Mouse (Mus musculus): ENCODE data around the gene Sc5d. TPM values are rescaled to one million over a fixed set of nuclear protein-coding genes. Genes with fewer than 3 reads are reported as not detected.

Gene Sc5d
- polyA plus RNA-seq (2014; fragmentation: Nextera tagmentation; extraction: Ambion mirVana) = 74.4 and 80.7 TPM in 2 replicates

DNA sequence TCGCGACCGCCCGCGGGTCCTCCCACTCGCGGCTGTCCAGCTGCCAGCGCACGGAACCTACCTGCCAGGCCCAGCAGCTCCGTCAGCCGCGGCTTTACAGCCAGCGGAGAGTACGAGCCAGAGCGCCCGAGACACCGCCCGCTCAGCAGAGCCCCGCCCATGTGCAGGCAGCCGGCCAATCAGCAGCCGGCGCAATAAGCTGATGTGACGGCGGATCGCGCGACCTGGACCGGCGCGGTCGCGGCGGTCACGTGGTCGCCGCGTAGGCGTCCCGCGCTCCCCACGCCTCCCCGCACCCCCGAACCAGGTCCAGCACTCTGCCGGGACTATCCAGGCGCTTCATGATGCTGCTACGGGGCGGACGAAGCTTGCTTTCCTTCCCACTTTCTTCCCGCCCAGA lies at the start of gene Sc5d:
TSS of gene Sc5d (minus strand) at position 112 of the 400 bp plus-strand sequence.
- Histone ChIP-seq H3K4me2 (ENCODE audit: low read depth, low read length, severe bottlenecking) (peak within 1 kb of the TSS; percentile 75), H3K4me1 (replicated peaks; ENCODE audit: control insufficient read depth, insufficient read depth, low read length) (peaks cover 4% of the 10 kb centered on the region; the same call in 1 of the 2 replicates), H3K27ac (ENCODE audit: low read depth, low read length) (peak within 1 kb of the TSS; percentile 62), H3K36me3 (ENCODE audit: control insufficient read depth, insufficient read depth, low read length) (peaks cover 2% of the 10 kb centered on the region; the same call in 1 of the 2 replicates), H3K4me3 (ENCODE audit: low read depth, low read length) (peak within 1 kb of the TSS; percentile 79), H3K27me3 (ENCODE audit: control insufficient read depth, insufficient read depth, low read length) (no peaks in the 10 kb centered on the region), H3K9me3 (ENCODE audit: control insufficient read depth, low read length) (no peaks in the 10 kb centered on the region), H3K9ac (ENCODE audit: low read length) (peak within 1 kb of the TSS; percentile 79)
- ATAC-seq (replicated peaks; ENCODE audit: low FRiP score) = peak; percentile 100
- WGBS = 1% methylated on average over 49 of the region's 49 CpGs
- DNase-seq (ENCODE audit: low spot score) = peak; percentile 96

DNA sequence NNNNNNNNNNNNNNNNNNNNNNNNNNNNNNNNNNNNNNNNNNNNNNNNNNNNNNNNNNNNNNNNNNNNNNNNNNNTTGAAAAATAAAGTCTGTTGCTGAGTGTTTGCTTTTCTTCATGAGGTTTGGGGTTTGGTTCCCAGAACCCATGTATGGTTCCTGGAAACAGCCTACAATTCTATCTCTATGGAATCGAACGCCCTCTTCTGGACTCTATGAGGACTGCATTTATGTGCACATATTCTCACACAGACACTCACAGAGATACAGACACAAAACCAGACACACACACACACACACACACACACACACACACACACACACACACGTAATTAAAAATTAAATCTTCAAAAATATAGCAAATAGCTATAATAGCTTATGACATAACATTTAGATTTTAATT lies 47.3 kb upstream of the Sc5d start:
- no peaks in the 10 kb centered on the region for H3K4me1 ChIP-seq (replicated peaks; ENCODE audit: control insufficient read depth, insufficient read depth, low read length)
- no peaks in the 10 kb centered on the region for H3K9me3 ChIP-seq (ENCODE audit: control insufficient read depth, low read length)
- H3K4me3 ChIP-seq (ENCODE audit: low read depth, low read length) = no peak overlapping the region
- no peak overlapping the region for H3K4me2 ChIP-seq (ENCODE audit: low read depth, low read length, severe bottlenecking)
- no peak overlapping the region for H3K27ac ChIP-seq (ENCODE audit: low read depth, low read length)
- no peak overlapping the region for H3K9ac ChIP-seq (ENCODE audit: low read length)
- no peaks in the 10 kb centered on the region for H3K27me3 ChIP-seq (ENCODE audit: control insufficient read depth, insufficient read depth, low read length)
- 85% methylated on average over 3 of the region's 3 CpGs for WGBS
- no peaks in the 10 kb centered on the region for H3K36me3 ChIP-seq (ENCODE audit: control insufficient read depth, insufficient read depth, low read length)
- ATAC-seq (replicated peaks; ENCODE audit: low FRiP score) (no peak), DNase-seq (ENCODE audit: low spot score) (no peak)

DNA sequence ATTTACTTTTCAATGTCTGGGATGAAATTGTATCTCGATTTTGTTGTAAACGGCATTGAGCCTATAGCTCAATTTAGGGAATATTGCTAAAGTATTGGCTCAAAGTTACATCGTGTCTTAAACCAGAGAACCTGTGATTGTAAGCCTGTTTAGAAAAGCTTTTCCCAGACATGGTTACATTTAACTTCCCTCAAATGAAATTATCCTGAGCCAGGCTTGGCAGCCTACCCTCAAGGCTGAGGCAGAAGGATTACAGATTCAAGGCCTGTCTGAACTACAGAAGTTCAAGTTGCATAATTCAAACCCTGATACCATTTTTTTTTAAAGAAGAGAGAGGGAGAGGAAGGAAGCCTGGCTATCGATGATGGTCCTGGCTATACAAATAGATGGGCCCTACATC lies 39.8 kb upstream of the Sc5d start:
- Histone ChIP-seq H3K27me3 (ENCODE audit: control insufficient read depth, insufficient read depth, low read length) (no peaks in the 10 kb centered on the region), H3K27ac (ENCODE audit: low read depth, low read length) (no peak overlapping the region), H3K9ac (ENCODE audit: low read length) (no peak overlapping the region), H3K9me3 (ENCODE audit: control insufficient read depth, low read length) (no peaks in the 10 kb centered on the region), H3K4me2 (ENCODE audit: low read depth, low read length, severe bottlenecking) (no peak overlapping the region), H3K4me1 (replicated peaks; ENCODE audit: control insufficient read depth, insufficient read depth, low read length) (no peaks in the 10 kb centered on the region), H3K36me3 (ENCODE audit: control insufficient read depth, insufficient read depth, low read length) (no peaks in the 10 kb centered on the region), H3K4me3 (ENCODE audit: low read depth, low read length) (no peak overlapping the region)
- DNase-seq (ENCODE audit: low spot score) (no peak), ATAC-seq (replicated peaks; ENCODE audit: low FRiP score) (no peak)
- WGBS = 94% methylated on average over 4 of the region's 4 CpGs

DNA sequence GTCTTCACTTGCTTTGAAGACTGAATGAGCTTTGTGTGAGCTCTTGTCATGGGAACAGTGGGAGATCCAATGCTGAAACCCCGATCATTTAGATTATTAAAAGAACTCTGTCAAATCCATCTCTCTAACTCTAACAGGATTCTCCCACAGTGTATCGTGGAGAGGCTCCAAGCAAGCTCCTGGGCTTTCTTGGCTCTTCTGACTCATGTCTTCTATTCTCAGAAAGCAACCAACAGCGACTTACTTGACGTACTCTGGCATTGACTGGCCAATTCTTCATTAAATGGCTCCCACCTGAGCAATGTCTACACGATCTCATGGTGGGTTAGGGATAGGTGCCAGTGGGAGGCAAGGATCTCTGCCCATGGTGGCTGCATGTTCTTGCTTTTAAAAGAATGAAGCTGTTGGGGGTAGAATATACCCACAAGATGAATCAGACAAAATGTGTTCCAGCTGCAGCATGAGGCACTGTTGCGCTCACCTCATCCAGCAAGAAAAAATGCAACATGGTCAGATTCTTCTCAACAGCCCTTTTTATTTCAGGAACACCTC lies 37.1 kb upstream of the Sc5d start:
- DNase-seq (ENCODE audit: low spot score) (no peak), ATAC-seq (replicated peaks; ENCODE audit: low FRiP score) (no peak)
- Histone ChIP-seq H3K9me3 (ENCODE audit: control insufficient read depth, low read length) (no peaks in the 10 kb centered on the region), H3K36me3 (ENCODE audit: control insufficient read depth, insufficient read depth, low read length) (no peaks in the 10 kb centered on the region), H3K4me2 (ENCODE audit: low read depth, low read length, severe bottlenecking) (no peak overlapping the region), H3K4me3 (ENCODE audit: low read depth, low read length) (no peak overlapping the region), H3K9ac (ENCODE audit: low read length) (no peak overlapping the region), H3K4me1 (replicated peaks; ENCODE audit: control insufficient read depth, insufficient read depth, low read length) (no peaks in the 10 kb centered on the region), H3K27me3 (ENCODE audit: control insufficient read depth, insufficient read depth, low read length) (no peaks in the 10 kb centered on the region), H3K27ac (ENCODE audit: low read depth, low read length) (no peak overlapping the region)
- 87% methylated on average over 6 of the region's 6 CpGs for WGBS

DNA sequence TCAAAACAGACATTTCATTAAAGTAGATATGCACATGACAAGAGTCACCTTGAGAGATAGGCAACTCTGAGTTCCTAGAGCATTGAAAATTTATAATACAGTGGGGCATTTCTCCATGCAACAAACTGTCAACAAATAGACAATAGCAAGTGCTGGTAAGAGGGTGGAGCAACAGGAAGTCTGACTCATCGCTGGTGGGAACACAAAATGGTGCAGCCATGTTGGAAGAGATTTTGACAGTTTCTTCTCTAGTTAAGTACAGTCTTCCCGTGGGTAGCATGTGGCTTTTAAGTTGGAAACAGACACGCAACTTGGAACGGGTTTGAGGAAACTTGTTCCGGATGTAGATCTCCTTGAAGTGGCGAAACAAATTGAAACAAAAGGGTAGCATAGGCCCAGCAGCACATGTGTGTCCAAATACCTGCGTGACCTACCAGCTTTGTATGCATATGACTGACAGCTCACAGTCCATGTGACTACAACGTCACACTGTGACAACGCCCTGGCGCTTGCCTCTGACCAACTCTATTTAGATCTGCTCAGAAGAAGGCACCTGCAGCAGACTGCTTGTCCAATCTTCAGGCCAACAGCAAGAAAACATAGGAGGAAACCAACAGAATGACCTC lies 32.4 kb upstream of the Sc5d start:
- 91% methylated on average over 10 of the region's 10 CpGs for WGBS

DNA sequence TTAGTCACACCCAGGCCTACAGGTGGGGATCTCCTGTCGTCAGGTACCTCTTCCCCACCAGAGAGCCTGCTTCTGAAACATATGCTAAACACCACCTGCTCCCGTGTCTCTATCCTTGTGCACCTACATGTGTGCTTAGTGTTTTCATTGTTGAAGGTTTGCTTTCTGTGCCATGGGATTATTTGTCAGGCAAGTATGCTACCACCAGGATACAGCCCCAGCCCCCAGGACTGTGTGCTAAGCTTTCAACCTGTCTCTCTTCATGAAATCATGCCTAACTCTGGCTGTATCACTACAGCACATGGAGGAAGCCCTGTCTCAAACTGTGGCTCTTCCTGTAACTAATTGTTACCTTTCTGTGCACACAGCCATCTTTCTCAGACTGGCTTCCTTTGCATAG lies 30.1 kb upstream of the Sc5d start:
- no peak for DNase-seq (ENCODE audit: low spot score)
- no peaks in the 10 kb centered on the region for H3K9me3 ChIP-seq (ENCODE audit: control insufficient read depth, low read length)
- no peak overlapping the region for H3K9ac ChIP-seq (ENCODE audit: low read length)
- 76% methylated on average over 2 of the region's 2 CpGs for WGBS
- H3K27ac ChIP-seq (ENCODE audit: low read depth, low read length) = no peak overlapping the region
- H3K4me2 ChIP-seq (ENCODE audit: low read depth, low read length, severe bottlenecking) = no peak overlapping the region
- no peak for ATAC-seq (replicated peaks; ENCODE audit: low FRiP score)
- H3K4me1 ChIP-seq (replicated peaks; ENCODE audit: control insufficient read depth, insufficient read depth, low read length) = no peaks in the 10 kb centered on the region
- no peaks in the 10 kb centered on the region for H3K27me3 ChIP-seq (ENCODE audit: control insufficient read depth, insufficient read depth, low read length)
- no peak overlapping the region for H3K4me3 ChIP-seq (ENCODE audit: low read depth, low read length)
- no peaks in the 10 kb centered on the region for H3K36me3 ChIP-seq (ENCODE audit: control insufficient read depth, insufficient read depth, low read length)

More for the DNA sequence above, 32.4 kb upstream of the Sc5d start:
- no peaks in the 10 kb centered on the region for H3K27me3 ChIP-seq (ENCODE audit: control insufficient read depth, insufficient read depth, low read length)
- H3K4me2 ChIP-seq (ENCODE audit: low read depth, low read length, severe bottlenecking) = no peak overlapping the region
- H3K9me3 ChIP-seq (ENCODE audit: control insufficient read depth, low read length) = no peaks in the 10 kb centered on the region
- no peaks in the 10 kb centered on the region for H3K4me1 ChIP-seq (replicated peaks; ENCODE audit: control insufficient read depth, insufficient read depth, low read length)
- no peak overlapping the region for H3K27ac ChIP-seq (ENCODE audit: low read depth, low read length)
- H3K4me3 ChIP-seq (ENCODE audit: low read depth, low read length) = no peak overlapping the region
- ATAC-seq (replicated peaks; ENCODE audit: low FRiP score) (no peak), DNase-seq (ENCODE audit: low spot score) (no peak)
- no peak overlapping the region for H3K9ac ChIP-seq (ENCODE audit: low read length)
- H3K36me3 ChIP-seq (ENCODE audit: control insufficient read depth, insufficient read depth, low read length) = no peaks in the 10 kb centered on the region

DNA sequence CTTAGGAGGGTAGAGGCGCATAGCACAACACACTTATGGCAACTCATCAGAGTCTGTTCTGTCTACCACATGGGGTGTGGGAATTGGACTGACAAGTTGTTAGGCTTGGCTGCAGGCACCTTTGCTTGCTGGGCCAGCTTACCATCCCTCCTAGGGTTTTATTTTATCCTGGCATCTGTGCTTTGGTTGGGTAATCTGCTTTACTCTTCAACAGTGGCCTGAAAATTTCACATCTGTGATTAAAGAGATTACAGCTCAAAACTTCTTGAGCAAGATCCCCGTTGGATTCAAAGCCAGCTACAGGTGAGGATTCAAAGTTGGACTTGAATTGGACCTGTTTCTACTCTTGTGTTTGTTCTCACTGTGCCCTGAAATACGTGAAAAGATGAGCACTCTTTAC lies 29.5 kb upstream of the Sc5d start:
- Histone ChIP-seq H3K4me2 (ENCODE audit: low read depth, low read length, severe bottlenecking) (no peak overlapping the region), H3K9me3 (ENCODE audit: control insufficient read depth, low read length) (no peaks in the 10 kb centered on the region), H3K27ac (ENCODE audit: low read depth, low read length) (no peak overlapping the region), H3K4me1 (replicated peaks; ENCODE audit: control insufficient read depth, insufficient read depth, low read length) (no peaks in the 10 kb centered on the region), H3K9ac (ENCODE audit: low read length) (no peak overlapping the region), H3K27me3 (ENCODE audit: control insufficient read depth, insufficient read depth, low read length) (no peaks in the 10 kb centered on the region), H3K36me3 (ENCODE audit: control insufficient read depth, insufficient read depth, low read length) (no peaks in the 10 kb centered on the region), H3K4me3 (ENCODE audit: low read depth, low read length) (no peak overlapping the region)
- ATAC-seq (replicated peaks; ENCODE audit: low FRiP score) (no peak), DNase-seq (ENCODE audit: low spot score) (no peak)
- WGBS = 79% methylated on average over 3 of the region's 3 CpGs

DNA sequence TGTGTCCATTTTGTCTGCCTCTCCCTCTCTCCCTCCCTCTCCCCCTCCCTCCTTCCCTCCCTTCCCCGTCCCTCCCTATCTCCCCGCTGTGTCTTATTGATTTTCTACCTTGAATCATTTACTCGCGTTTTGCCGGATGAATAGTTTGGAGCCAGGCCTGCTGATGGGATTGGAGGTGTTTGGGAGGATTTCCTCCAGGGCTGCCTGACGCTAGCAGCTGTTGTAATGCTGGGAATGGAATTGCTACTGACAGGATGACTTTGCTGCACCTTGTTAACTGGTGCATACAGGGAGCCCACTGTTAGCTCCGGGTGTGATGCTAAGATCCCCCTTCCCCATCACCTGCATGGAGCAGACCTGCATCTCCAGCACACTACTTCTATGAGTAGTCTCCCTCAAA lies 29.0 kb upstream of the Sc5d start:
- 33% methylated on average over 7 of the region's 7 CpGs for WGBS
- no peak overlapping the region for H3K27ac ChIP-seq (ENCODE audit: low read depth, low read length)
- H3K4me2 ChIP-seq (ENCODE audit: low read depth, low read length, severe bottlenecking) = no peak overlapping the region

DNA sequence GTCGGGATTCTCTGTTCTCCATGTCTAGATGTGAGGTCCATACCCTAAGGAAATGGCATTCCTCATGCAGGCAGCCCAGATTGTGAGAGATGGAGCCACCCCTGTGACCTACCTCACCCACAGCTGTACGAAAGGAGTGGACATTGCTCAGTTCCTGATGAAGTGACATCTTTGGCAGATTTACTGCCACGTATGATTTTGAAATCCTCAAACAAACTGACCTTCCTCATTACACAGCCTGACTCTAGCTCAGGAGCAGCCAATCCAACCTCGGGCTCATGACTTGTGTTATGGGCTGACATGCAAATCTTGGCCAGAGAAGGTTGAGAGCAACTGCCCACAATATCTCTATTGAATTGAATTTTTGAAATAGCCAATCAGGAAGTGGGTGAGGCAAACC lies 15.6 kb upstream of the Sc5d start:
- Histone ChIP-seq H3K27ac (ENCODE audit: low read depth, low read length) (no peak overlapping the region), H3K9me3 (ENCODE audit: control insufficient read depth, low read length) (no peaks in the 10 kb centered on the region), H3K9ac (ENCODE audit: low read length) (no peak overlapping the region), H3K27me3 (ENCODE audit: control insufficient read depth, insufficient read depth, low read length) (no peaks in the 10 kb centered on the region), H3K4me2 (ENCODE audit: low read depth, low read length, severe bottlenecking) (no peak overlapping the region), H3K36me3 (ENCODE audit: control insufficient read depth, insufficient read depth, low read length) (no peaks in the 10 kb centered on the region), H3K4me1 (replicated peaks; ENCODE audit: control insufficient read depth, insufficient read depth, low read length) (no peaks in the 10 kb centered on the region), H3K4me3 (ENCODE audit: low read depth, low read length) (no peak overlapping the region)
- no peak for ATAC-seq (replicated peaks; ENCODE audit: low FRiP score)
- DNase-seq (ENCODE audit: low spot score) = no peak
- 79% methylated on average over 4 of the region's 4 CpGs for WGBS

More for the DNA sequence above, 29.0 kb upstream of the Sc5d start:
- Histone ChIP-seq H3K9ac (ENCODE audit: low read length) (no peak overlapping the region), H3K36me3 (ENCODE audit: control insufficient read depth, insufficient read depth, low read length) (no peaks in the 10 kb centered on the region), H3K27me3 (ENCODE audit: control insufficient read depth, insufficient read depth, low read length) (no peaks in the 10 kb centered on the region), H3K4me1 (replicated peaks; ENCODE audit: control insufficient read depth, insufficient read depth, low read length) (no peaks in the 10 kb centered on the region), H3K4me3 (ENCODE audit: low read depth, low read length) (no peak overlapping the region), H3K9me3 (ENCODE audit: control insufficient read depth, low read length) (no peaks in the 10 kb centered on the region)
- no peak for DNase-seq (ENCODE audit: low spot score)
- ATAC-seq (replicated peaks; ENCODE audit: low FRiP score) = no peak

Measured in forebrain, embryonic 11.5 days (tissue).